Mouse (Mus musculus) bone marrow, adult 2 months (tissue): ENCODE results near the gene Nt5c. TPM values are rescaled to one million over a fixed set of nuclear protein-coding genes. Genes with fewer than 3 reads are reported as not detected.

ENCODE experiments used
- H3K27ac ChIP-seq: fragments of 200-500 bp; 2 replicates; pipeline ENCODE4 v1.5.1; 2012; ENCODE audit warnings: low read depth, mild to moderate bottlenecking, control low read depth, inconsistent platforms, low read length; ENCODE audit not compliant: control insufficient read depth, poor library complexity, insufficient read depth
- H3K4me1 ChIP-seq: fragments of 200-500 bp; 2 replicates; pipeline ENCODE4 v1.6.1; 2011; ENCODE audit warnings: low read length; ENCODE audit not compliant: control insufficient read depth, insufficient read depth
- H3K4me3 ChIP-seq: fragments of 200-500 bp; replicated peaks from 2 replicates; pipeline ENCODE3; 2011; ENCODE audit warnings: mild to moderate bottlenecking, low read depth, low read length, control low read depth; ENCODE audit not compliant: control insufficient read depth
- CTCF ChIP-seq: fragments of 200-500 bp; IDR thresholded peaks from 2 replicates; pipeline ENCODE4 v1.5.1; 2011; ENCODE audit warnings: low read length, control low read depth; ENCODE audit not compliant: control insufficient read depth, insufficient read depth
- POLR2A ChIP-seq: fragments of 200-500 bp; IDR thresholded peaks from 2 replicates; pipeline ENCODE4 v1.6.1; 2011; ENCODE audit warnings: low read depth, mild to moderate bottlenecking, control low read depth, low read length, borderline replicate concordance; ENCODE audit not compliant: control insufficient read depth
- WGBS: fragments of 180-500 bp; shearing (Covaris S2); methylation state at CpG from one replicate; pipeline ENCODE4 v1.1.7; 2018; 5-methylcytosine and 5-hydroxymethylcytosine counted together
- polyA plus RNA-seq: library from polyadenylated mRNA; stranded (reverse); fragments of >200 nt; gene quantifications from 2 replicates; pipeline ENCODE4 v1.2.4, GENCODE M21; 2011; ENCODE audit warnings: low replicate concordance; ENCODE audit not compliant: missing spikeins, insufficient read depth, insufficient read length

Gene Nt5c
- polyA plus RNA-seq, 1 experiment = 56.4 TPM

DNA sequence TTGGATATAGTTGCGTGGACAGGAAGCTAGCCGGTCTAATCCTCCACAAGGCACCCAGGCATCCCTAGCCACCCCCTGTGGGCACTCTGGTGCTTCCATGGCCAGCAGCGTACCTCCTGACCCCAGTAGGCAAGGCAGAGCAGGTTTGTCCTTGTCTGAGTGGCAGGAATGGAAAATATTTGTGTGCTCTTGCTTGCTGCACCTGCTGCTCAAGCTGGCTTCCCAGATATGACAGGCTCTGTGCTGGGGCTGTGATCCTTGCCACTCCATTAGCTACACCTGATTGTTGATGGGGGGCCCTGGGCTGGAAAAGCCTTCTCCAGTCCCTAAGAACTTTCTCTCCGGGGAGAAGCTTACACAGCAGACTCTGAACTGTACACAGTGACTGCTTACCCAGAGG is 38.4 kb downstream of the Nt5c start:
- Histone ChIP-seq H3K4me1 (no peaks in the 10 kb centered on the region), H3K27ac (no peak overlapping the region), H3K4me3 (no peak overlapping the region)
- no peak for TF ChIP-seq POLR2A
- WGBS = 79% methylated on average over 4 of the region's 4 CpGs

DNA sequence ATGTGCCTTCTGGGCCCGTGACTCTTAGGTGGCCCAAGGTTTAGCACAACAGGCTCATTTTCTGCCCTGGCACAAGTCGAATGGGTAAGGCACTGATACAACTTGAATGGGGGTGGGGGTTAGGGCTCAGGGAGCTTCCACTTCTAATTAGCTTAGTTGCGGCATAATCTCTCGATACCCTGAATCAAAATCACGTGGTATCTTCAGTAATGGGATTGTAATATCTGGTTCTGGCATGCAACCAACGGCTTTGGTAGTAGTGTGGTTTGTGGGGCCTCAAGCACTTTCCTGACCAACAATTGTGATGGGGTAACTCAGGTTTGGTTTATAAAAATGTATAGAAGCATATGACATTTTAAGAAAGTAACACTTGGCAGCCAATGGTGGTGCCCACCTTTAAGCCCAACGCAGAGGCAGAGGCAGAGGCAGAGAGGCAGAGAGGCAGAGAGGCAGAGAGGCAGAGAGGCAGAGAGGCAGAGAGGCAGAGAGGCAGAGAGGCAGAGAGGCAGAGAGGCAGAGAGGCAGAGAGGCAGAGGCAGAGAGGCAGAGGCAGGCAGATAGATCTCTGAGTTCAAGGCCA is 39.3 kb downstream of the Nt5c start:
- TF ChIP-seq POLR2A (no peak), CTCF (no peak)
- H3K4me3 ChIP-seq = no peak overlapping the region
- H3K27ac ChIP-seq = no peak overlapping the region
- no peaks in the 10 kb centered on the region for H3K4me1 ChIP-seq
- 14% methylated on average over 7 of the region's 7 CpGs for WGBS

DNA sequence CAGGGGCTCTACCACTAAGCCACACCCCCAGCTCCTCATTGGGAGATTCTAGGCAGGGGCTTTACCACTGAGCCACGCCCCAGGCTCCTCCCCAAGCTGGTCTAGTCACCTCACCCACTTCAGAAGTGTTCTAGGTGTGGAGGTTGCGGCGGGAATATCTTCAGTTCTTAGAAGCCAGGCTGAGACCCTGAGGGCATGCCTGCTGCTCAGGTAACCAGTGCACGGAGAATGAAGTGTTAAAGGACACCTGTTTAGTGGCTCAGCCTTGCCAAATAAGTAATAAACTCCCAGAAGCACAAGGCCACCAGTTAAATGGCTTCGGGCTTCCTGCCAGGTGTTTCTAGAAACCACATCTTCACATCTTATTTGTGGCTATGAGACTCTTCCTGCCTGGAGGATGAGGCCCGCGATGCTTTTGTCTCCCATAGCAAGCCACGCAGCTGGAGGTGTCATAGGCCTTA is 39.9 kb downstream of the Nt5c start:
- TF ChIP-seq CTCF (no peak), POLR2A (no peak)
- WGBS = 30% methylated on average over 8 of the region's 8 CpGs
- no peaks in the 10 kb centered on the region for H3K4me1 ChIP-seq
- H3K27ac ChIP-seq = no peak overlapping the region
- H3K4me3 ChIP-seq = no peak overlapping the region

DNA sequence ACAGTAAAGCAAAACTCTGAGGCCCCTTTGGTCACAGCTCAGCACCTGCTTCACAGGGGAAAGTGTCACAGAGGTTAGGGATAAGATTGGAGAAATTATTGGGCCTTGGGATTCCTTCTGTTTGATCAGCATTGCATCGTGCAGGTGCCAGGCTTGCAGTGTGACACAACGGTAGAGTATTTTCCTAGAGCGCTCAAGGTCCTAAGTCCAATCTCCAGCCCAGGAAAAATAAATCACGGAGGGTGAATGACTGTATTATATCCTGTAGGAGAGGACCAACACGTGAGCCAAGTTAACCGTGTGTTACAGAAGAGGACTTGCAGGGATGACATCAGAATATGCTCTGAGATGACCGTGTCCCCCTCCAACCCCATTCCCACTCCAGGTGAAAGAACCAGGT is 41.5 kb downstream of the Nt5c start:
- H3K27ac ChIP-seq = no peak overlapping the region

DNA sequence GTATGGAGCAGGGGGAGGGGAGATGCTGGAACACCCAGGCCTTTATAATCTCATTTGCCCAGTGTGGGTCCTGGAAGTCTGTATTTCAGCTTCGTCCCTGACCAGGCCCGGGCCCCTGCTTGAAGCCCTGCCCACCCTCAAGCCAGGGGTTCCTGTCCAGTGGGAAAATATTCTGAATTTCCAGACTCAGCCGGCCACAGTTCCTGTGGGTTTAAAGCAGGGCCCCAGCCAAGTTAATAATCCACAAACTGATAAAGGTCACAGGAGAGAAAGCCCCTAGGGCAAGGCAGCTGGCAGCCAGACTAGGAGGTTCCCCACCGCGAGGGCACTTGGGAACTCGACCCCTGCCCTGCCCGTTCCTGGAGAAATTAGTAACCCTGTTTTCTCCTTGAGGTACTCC is 42.7 kb downstream of the Nt5c start:
- Histone ChIP-seq H3K27ac (no peak overlapping the region), H3K4me1 (no peaks in the 10 kb centered on the region), H3K4me3 (no peak overlapping the region)
- TF ChIP-seq CTCF (no peak), POLR2A (no peak)
- WGBS = 82% methylated on average over 7 of the region's 7 CpGs

More for the DNA sequence above, 41.5 kb downstream of the Nt5c start:
- Histone ChIP-seq H3K4me3 (no peak overlapping the region), H3K4me1 (no peaks in the 10 kb centered on the region)
- WGBS = 84% methylated on average over 7 of the region's 7 CpGs
- TF ChIP-seq CTCF (no peak), POLR2A (no peak)

DNA sequence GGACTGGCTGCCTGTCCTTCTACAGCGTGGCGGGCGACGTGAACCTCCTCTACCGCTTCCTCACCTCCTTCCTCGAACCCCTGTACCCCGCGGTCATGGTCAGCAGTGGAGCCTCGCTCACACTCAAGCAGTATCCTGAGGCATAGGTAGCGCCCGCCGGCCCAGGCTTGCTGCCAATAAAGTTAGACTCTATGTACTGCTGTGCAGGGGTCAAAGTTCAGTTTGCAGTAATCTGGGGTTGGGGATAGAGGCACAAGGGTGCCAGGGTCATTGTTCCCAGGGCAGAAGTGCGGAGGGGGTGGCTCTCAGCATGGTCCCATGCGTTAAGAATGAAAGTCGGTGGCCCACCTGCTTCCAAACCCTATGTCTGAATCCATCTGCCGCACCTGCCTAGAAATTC is 43.6 kb downstream of the Nt5c start:
- TF ChIP-seq CTCF = no peak
- TF ChIP-seq POLR2A = no peak
- Histone ChIP-seq H3K4me1 (no peaks in the 10 kb centered on the region), H3K4me3 (no peak overlapping the region), H3K27ac (no peak overlapping the region)
- WGBS = 87% methylated on average over 16 of the region's 16 CpGs

DNA sequence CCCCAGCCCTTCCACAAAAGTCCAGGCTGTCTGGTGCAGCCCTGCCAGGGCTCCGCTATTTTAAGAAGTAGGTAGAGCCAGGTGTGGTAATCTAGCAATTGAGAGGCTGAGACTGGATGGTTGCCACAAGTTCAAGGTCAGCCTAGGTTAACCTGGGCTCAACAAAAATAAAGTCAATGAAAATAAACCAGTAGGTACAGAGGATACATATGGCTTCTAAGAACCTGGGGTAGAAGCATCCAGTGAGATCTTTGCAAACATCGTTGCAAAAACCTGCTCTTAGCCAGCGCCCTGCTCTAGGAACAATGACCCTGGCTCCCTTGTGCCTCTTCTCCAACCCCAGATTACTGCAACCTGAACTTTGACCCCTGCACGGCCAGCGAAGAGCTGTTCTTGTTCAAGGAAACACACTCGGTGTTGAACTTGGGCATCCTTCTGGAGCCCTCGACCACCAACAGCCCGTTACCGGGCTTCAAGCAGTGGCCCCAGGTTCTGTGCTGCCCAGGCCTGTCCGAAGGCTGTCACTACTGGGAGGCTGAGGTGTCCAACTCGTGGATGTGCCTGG is 44.3 kb downstream of the Nt5c start:
- no peak overlapping the region for H3K4me3 ChIP-seq
- H3K4me1 ChIP-seq = no peaks in the 10 kb centered on the region
- no peak overlapping the region for H3K27ac ChIP-seq
- 86% methylated on average over 11 of the region's 11 CpGs for WGBS
- TF ChIP-seq CTCF (no peak), POLR2A (no peak)

DNA sequence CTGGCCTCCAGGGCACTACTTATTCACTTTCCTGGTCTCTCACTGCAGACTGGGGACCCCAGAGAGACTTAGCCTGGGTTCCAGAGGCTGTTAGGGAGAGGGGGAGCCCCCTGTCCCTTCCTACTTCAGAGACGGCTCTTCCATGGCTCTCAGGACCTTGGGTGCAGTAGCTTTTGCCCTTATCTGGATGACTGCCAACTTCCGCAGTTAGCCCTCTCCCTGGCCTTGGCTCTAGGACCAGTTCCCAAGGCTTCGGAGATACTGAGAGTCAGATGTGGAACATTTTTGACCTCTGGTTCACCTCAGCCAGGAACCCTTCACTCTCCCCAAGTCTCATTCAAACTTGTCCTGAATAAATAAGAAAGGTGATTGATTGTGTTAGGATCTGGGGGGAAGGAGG is 44.8 kb downstream of the Nt5c start:
- Histone ChIP-seq H3K4me1 (no peaks in the 10 kb centered on the region), H3K4me3 (no peak overlapping the region), H3K27ac (no peak overlapping the region)
- 77% methylated on average over 3 of the region's 3 CpGs for WGBS
- TF ChIP-seq CTCF = no peak
- TF ChIP-seq POLR2A = no peak

DNA sequence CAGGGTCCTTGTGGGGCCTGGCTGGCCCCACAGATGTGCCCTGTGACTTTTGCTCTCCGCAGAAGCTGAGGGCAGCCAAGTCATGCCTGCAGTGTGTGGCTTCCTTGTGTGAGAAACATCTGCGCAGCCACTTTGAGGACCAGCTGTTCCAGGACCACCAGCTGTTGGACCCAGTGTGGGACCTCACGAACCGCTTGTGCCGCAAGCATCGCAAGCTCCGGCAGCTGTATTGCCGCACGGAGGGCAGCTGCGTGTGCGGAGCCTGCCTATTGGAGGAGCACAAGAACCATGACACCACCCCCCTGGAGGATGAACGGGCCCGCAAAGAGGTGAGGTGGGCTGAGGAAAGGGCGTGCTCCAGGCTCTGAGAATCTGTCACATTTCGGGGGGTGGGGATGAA is 50.2 kb downstream of the Nt5c start:
- no peak overlapping the region for H3K27ac ChIP-seq

More for the DNA sequence above, 50.2 kb downstream of the Nt5c start:
- WGBS = 72% methylated on average over 15 of the region's 15 CpGs
- no peak overlapping the region for H3K4me3 ChIP-seq
- TF ChIP-seq POLR2A (no peak), CTCF (no peak)
- H3K4me1 ChIP-seq = no peaks in the 10 kb centered on the region

Other genes with a start within 250 kb of the Nt5c start
- not detected in 2 replicates for gene Grin2c, start 224.6 kb downstream of the Nt5c start, polyA plus RNA-seq
- gene Fdxr, start 214.8 kb downstream of the Nt5c start, polyA plus RNA-seq = 9.9 and 21.2 TPM in 2 replicates
- 0.77 and 1.4 TPM in 2 replicates for gene Fads6, start 194.2 kb downstream of the Nt5c start, polyA plus RNA-seq
- not detected in 2 replicates for gene Otop2, start 184.7 kb downstream of the Nt5c start, polyA plus RNA-seq
- 0.29 TPM in 1 of 2 replicates, not detected in the other for gene Ush1g, start 169.8 kb downstream of the Nt5c start, polyA plus RNA-seq
- not detected in 2 replicates for gene Otop3, start 157.1 kb downstream of the Nt5c start, polyA plus RNA-seq
- 3.4 and 4.3 TPM in 2 replicates for gene Hid1, start 124.1 kb downstream of the Nt5c start, polyA plus RNA-seq
- 1.4 and 3.1 TPM in 2 replicates for gene Cdr2l, start 109.9 kb downstream of the Nt5c start, polyA plus RNA-seq
- gene Mrpl58, start 88.1 kb downstream of the Nt5c start, polyA plus RNA-seq = 31.1 and 51.9 TPM in 2 replicates
- 316 and 521 TPM in 2 replicates for gene Atp5h, start 71.9 kb downstream of the Nt5c start, polyA plus RNA-seq
- 14.0 and 32.4 TPM in 2 replicates for gene Kctd2, start 71.7 kb downstream of the Nt5c start, polyA plus RNA-seq
- not detected in 2 replicates for gene Trim80, start 51.3 kb downstream of the Nt5c start, polyA plus RNA-seq
- 1.8 TPM in 1 of 2 replicates, not detected in the other for gene Slc16a5, start 29.4 kb downstream of the Nt5c start, polyA plus RNA-seq
- gene Armc7, start 16.2 kb downstream of the Nt5c start, polyA plus RNA-seq = 4.4 and 18.7 TPM in 2 replicates
- 106 and 149 TPM in 2 replicates for gene Jpt1, start 22.5 kb upstream of the Nt5c start, polyA plus RNA-seq
- 188 and 202 TPM in 2 replicates for gene Sumo2, start 44.4 kb upstream of the Nt5c start, polyA plus RNA-seq
- 111 and 163 TPM in 2 replicates for gene Nup85, start 72.6 kb upstream of the Nt5c start, polyA plus RNA-seq
- 19.3 and 26.7 TPM in 2 replicates for gene Mrps7, start 112.1 kb upstream of the Nt5c start, polyA plus RNA-seq
- 41.5 and 69.6 TPM in 2 replicates for gene Gga3, start 112.2 kb upstream of the Nt5c start, polyA plus RNA-seq
- 65.8 and 86.0 TPM in 2 replicates for gene Mif4gd, start 121.1 kb upstream of the Nt5c start, polyA plus RNA-seq
- 9.3 and 23.0 TPM in 2 replicates for gene Slc25a19, start 136.4 kb upstream of the Nt5c start, polyA plus RNA-seq
- gene Grb2, start 216.7 kb upstream of the Nt5c start, polyA plus RNA-seq = 35.9 and 53.6 TPM in 2 replicates